26 mouse cellular contexts compared by ENCODE assay signal in genomic region chr9:110229112-110229511, GRCm38 (mm10). TPM values are rescaled to one million over a fixed set of nuclear protein-coding genes. Genes with fewer than 3 reads are reported as not detected.
A peak's percentile ranks its signal among the peaks of the same experiment; 100 is the strongest.
DNase-seq lines count a peak whose midpoint lies in the region; ATAC-seq and TF ChIP-seq lines count a peak whose summit lies in the region.
"Had no signal": no experiment of that assay in that cellular context is flagged by ENCODE, and none has a peak within 500 bp of the region (broad histone marks: within the 10 kb centered on the region; RNA-seq: fewer than 3 reads in every experiment).

No protein-coding gene starts in this region.

- H3K79me2 ChIP-seq in CH12.LX (replicated peaks; ENCODE audit: control insufficient read depth, extremely low read depth, insufficient read depth, poor library complexity, severe bottlenecking) = 0 out of 2 replicates have a peak, but pooled peaks cover 3% of the 10 kb centered on the region

- no peak for TF ChIP-seq CTCF in liver, postnatal 0 days (IDR thresholded peaks at IDR 0.05; ENCODE audit: low read depth)
- TF ChIP-seq CTCF in CH12.LX (conservative IDR thresholded peaks at IDR 0.05 in 1 of 2, IDR thresholded peaks at IDR 0.05 in 1 of 2; ENCODE audit: low read depth in 2 of 2, low read length in 2 of 2) = peak in 1 of 2 experiments; percentile 7; a peak in 1 of 4 replicates

- 0 out of 2 replicates have a peak overlapping the region, but pooled peaks have one; percentile 19 for H3K27ac ChIP-seq in hindbrain, embryonic 13.5 days
- no peak overlapping the region for H3K27ac ChIP-seq in hindbrain, embryonic 11.5 days (ENCODE audit: low read depth, low read length)
- H3K27ac ChIP-seq in liver, postnatal 0 days (ENCODE audit: low read depth) = peak overlapping the region; percentile 48; the same call in 1 of the 2 replicates
- H3K27ac ChIP-seq in liver, embryonic 12.5 days = no peak overlapping the region
- peak overlapping the region; percentile 94 for H3K27ac ChIP-seq in CH12.LX (ENCODE audit: insufficient read depth, low read depth)
- no peak overlapping the region for H3K27ac ChIP-seq in limb, embryonic 13.5 days
- H3K27ac ChIP-seq: embryonic facial prominence, embryonic 15.5 days; heart, adult 2 months; kidney, embryonic 15.5 days; stomach, embryonic 15.5 days had no signal

- no peak overlapping the region for H3K4me3 ChIP-seq in hindbrain, embryonic 13.5 days
- H3K4me3 ChIP-seq in hindbrain, embryonic 11.5 days (ENCODE audit: low read depth, low read length) = no peak overlapping the region
- H3K4me3 ChIP-seq in liver, postnatal 0 days (ENCODE audit: low read depth, low read length) = no peak overlapping the region
- H3K4me3 ChIP-seq in liver, embryonic 12.5 days = no peak overlapping the region
- H3K4me3 ChIP-seq in CH12.LX (replicated peaks in 1 of 3; ENCODE audit: low read depth in 2 of 3, low read length in 2 of 3, poor library complexity in 1 of 3) = no peak overlapping the region
- H3K4me3 ChIP-seq in limb, embryonic 13.5 days = no peak overlapping the region
- H3K4me3 ChIP-seq: embryonic facial prominence, embryonic 15.5 days; heart, adult 2 months; kidney, embryonic 15.5 days; midbrain, embryonic 12.5 days; myocyte; neural tube, embryonic 15.5 days; stomach, embryonic 15.5 days had no signal

- WGBS in hindbrain, embryonic 13.5 days = 91% methylated on average over 1 of the region's 1 CpGs
- WGBS in hindbrain, embryonic 11.5 days = 100% methylated on average over 1 of the region's 1 CpGs
- 68% methylated on average over 1 of the region's 1 CpGs for WGBS in liver, postnatal 0 days (ENCODE audit: insufficient replicate concordance)
- WGBS in liver, embryonic 12.5 days (ENCODE audit: insufficient replicate concordance) = 100% methylated on average over 1 of the region's 1 CpGs
- 100% methylated on average over 1 of the region's 1 CpGs for WGBS in limb, embryonic 13.5 days

- dilution Hi-C loops in CH12.LX (cut with MboI; ENCODE audit: extremely low pct_ligation_motif_present, extremely low pct_unique_long_range_greater_than_20kb, low sequenced_read_pairs) = no loop called here

- no peak; the same call in 1 of the 2 replicates for TF ChIP-seq RAD21 in CH12.LX (IDR thresholded peaks at IDR 0.05; ENCODE audit: low read depth, low read length)

- TF ChIP-seq POLR2A in CH12.LX (IDR thresholded peaks at IDR 0.05; ENCODE audit: low read depth, low read length) = no peak; the same call in 1 of the 2 replicates

- H3K27me3 ChIP-seq in hindbrain, embryonic 13.5 days = no peaks in the 10 kb centered on the region
- H3K27me3 ChIP-seq in hindbrain, embryonic 11.5 days (ENCODE audit: control insufficient read depth, insufficient read depth, low read length) = no peaks in the 10 kb centered on the region
- no peaks in the 10 kb centered on the region for H3K27me3 ChIP-seq in liver, postnatal 0 days (ENCODE audit: insufficient read depth, low read length)
- no peaks in the 10 kb centered on the region for H3K27me3 ChIP-seq in liver, embryonic 12.5 days (replicated peaks)
- no peaks in the 10 kb centered on the region for H3K27me3 ChIP-seq in CH12.LX (replicated peaks)
- H3K27me3 ChIP-seq in limb, embryonic 13.5 days = no peaks in the 10 kb centered on the region
- H3K27me3 ChIP-seq: embryonic facial prominence, embryonic 15.5 days; kidney, embryonic 15.5 days; midbrain, embryonic 12.5 days; neural tube, embryonic 15.5 days; Patski; stomach, embryonic 15.5 days had no signal

- in situ Hi-C loops in CH12.LX (cut with MboI; ENCODE audit: low pct_ligation_motif_present, low pct_unique_long_range_greater_than_20kb, low sequenced_read_pairs) = no loop called here

- no peak for TF ChIP-seq EP300 in liver, postnatal 0 days (IDR thresholded peaks at IDR 0.05; ENCODE audit: low read depth)
- TF ChIP-seq EP300 in CH12.LX (IDR thresholded peaks at IDR 0.05; ENCODE audit: low read length) = peak; percentile 71

- no peak for DNase-seq in hindbrain, embryonic 11.5 days (ENCODE audit: low spot score)
- no peak for DNase-seq in liver, postnatal 0 days
- peak; percentile 77 for DNase-seq in CH12.LX (ENCODE audit: extremely low read depth)
- no peak for DNase-seq in adrenal gland, postnatal 25 days
- DNase-seq: adrenal gland, adult 2 months; gastrocnemius, postnatal 25 days; heart, adult 2 months; kidney, adult 11 months; kidney, postnatal 36 days; left cerebral cortex, postnatal 4 days; thymus, adult 18-20 months; thymus, postnatal 36 days had no signal

- H3K9me3 ChIP-seq in hindbrain, embryonic 13.5 days = no peaks in the 10 kb centered on the region
- H3K9me3 ChIP-seq in hindbrain, embryonic 11.5 days (ENCODE audit: control insufficient read depth, low read length) = no peaks in the 10 kb centered on the region
- H3K9me3 ChIP-seq in liver, postnatal 0 days (ENCODE audit: low read length) = no peaks in the 10 kb centered on the region
- H3K9me3 ChIP-seq in liver, embryonic 12.5 days (replicated peaks) = no peaks in the 10 kb centered on the region
- no peaks in the 10 kb centered on the region for H3K9me3 ChIP-seq in CH12.LX (replicated peaks; ENCODE audit: low read length)
- H3K9me3 ChIP-seq in limb, embryonic 13.5 days = no peaks in the 10 kb centered on the region
- H3K9me3 ChIP-seq: embryonic facial prominence, embryonic 15.5 days; G1E; kidney, embryonic 15.5 days; midbrain, embryonic 12.5 days; neural tube, embryonic 15.5 days; stomach, embryonic 15.5 days had no signal

- no peak overlapping the region for H3K4me2 ChIP-seq in hindbrain, embryonic 13.5 days
- no peak overlapping the region for H3K4me2 ChIP-seq in hindbrain, embryonic 11.5 days (replicated peaks; ENCODE audit: low read depth, low read length)
- H3K4me2 ChIP-seq in liver, postnatal 0 days (ENCODE audit: low read depth, low read length) = peak overlapping the region; percentile 19; the same call in 1 of the 2 replicates
- no peak overlapping the region for H3K4me2 ChIP-seq in liver, embryonic 12.5 days
- peak overlapping the region; percentile 67 for H3K4me2 ChIP-seq in CH12.LX (ENCODE audit: insufficient read depth, low read depth, poor library complexity, severe bottlenecking)
- H3K4me2 ChIP-seq in limb, embryonic 13.5 days (replicated peaks) = no peak overlapping the region
- H3K4me2 ChIP-seq: embryonic facial prominence, embryonic 15.5 days; kidney, embryonic 15.5 days; liver, embryonic 11.5 days; midbrain, embryonic 12.5 days; neural tube, embryonic 15.5 days; stomach, embryonic 15.5 days had no signal

- no peak for ATAC-seq in hindbrain, embryonic 13.5 days (ENCODE audit: low FRiP score)
- ATAC-seq in hindbrain, embryonic 11.5 days (ENCODE audit: low FRiP score) = no peak
- no peak for ATAC-seq in liver, postnatal 0 days
- no peak for ATAC-seq in liver, embryonic 12.5 days
- ATAC-seq in limb, embryonic 13.5 days (ENCODE audit: low FRiP score, low read depth) = 0 out of 2 replicates have a peak, but pooled peaks have one; percentile 28
- ATAC-seq in megakaryocyte-erythroid progenitor cell, adult 5-6 weeks (replicated peaks; ENCODE audit: low FRiP score, low TSS enrichment, poor library complexity, severe bottlenecking) = no peak
- ATAC-seq: forebrain, embryonic 16.5 days; Patski had no signal

- no peaks in the 10 kb centered on the region for H3K4me1 ChIP-seq in hindbrain, embryonic 13.5 days (replicated peaks)
- no peaks in the 10 kb centered on the region for H3K4me1 ChIP-seq in hindbrain, embryonic 11.5 days (replicated peaks; ENCODE audit: control insufficient read depth, insufficient read depth, low read length)
- H3K4me1 ChIP-seq in liver, postnatal 0 days (ENCODE audit: insufficient read depth) = no peaks in the 10 kb centered on the region; the same call in 1 of the 2 replicates
- H3K4me1 ChIP-seq in liver, embryonic 12.5 days = no peaks in the 10 kb centered on the region
- H3K4me1 ChIP-seq in CH12.LX (ENCODE audit: control insufficient read depth in 1 of 2, insufficient read depth in 2 of 2) = peaks cover 24 to 50% of the 10 kb centered on the region in 2 experiments
- 0 out of 2 replicates have a peak, but pooled peaks cover 5% of the 10 kb centered on the region for H3K4me1 ChIP-seq in limb, embryonic 13.5 days
- H3K4me1 ChIP-seq: embryonic facial prominence, embryonic 15.5 days; kidney, embryonic 15.5 days; midbrain, embryonic 12.5 days; neural tube, embryonic 15.5 days; stomach, embryonic 15.5 days had no signal

- no peak overlapping the region for H3K9ac ChIP-seq in hindbrain, embryonic 13.5 days
- H3K9ac ChIP-seq in hindbrain, embryonic 11.5 days (ENCODE audit: low read depth, low read length) = no peak overlapping the region
- no peak overlapping the region for H3K9ac ChIP-seq in liver, postnatal 0 days (replicated peaks)
- H3K9ac ChIP-seq in liver, embryonic 12.5 days = no peak overlapping the region
- peak overlapping the region; percentile 41 for H3K9ac ChIP-seq in CH12.LX (ENCODE audit: insufficient read depth, low read depth)
- no peak overlapping the region for H3K9ac ChIP-seq in limb, embryonic 13.5 days
- H3K9ac ChIP-seq: embryonic facial prominence, embryonic 15.5 days; kidney, embryonic 15.5 days; midbrain, embryonic 12.5 days; neural tube, embryonic 15.5 days; stomach, embryonic 15.5 days had no signal

- H3K36me3 ChIP-seq in hindbrain, embryonic 13.5 days = peaks cover 86% of the 10 kb centered on the region
- H3K36me3 ChIP-seq in hindbrain, embryonic 11.5 days (ENCODE audit: control insufficient read depth, insufficient read depth, low read length) = no peaks in the 10 kb centered on the region
- H3K36me3 ChIP-seq in liver, postnatal 0 days (replicated peaks; ENCODE audit: insufficient read depth, low read length) = peaks cover 25% of the 10 kb centered on the region
- peaks cover 83% of the 10 kb centered on the region for H3K36me3 ChIP-seq in liver, embryonic 12.5 days
- peaks cover 30 to 68% of the 10 kb centered on the region in 2 experiments for H3K36me3 ChIP-seq in CH12.LX (replicated peaks in 1 of 2; ENCODE audit: control insufficient read depth in 1 of 2, insufficient read depth in 1 of 2, low read length in 1 of 2)
- H3K36me3 ChIP-seq in limb, embryonic 13.5 days = peaks cover 90% of the 10 kb centered on the region

TF ChIP-seq in CH12.LX, 34 proteins besides CTCF, POLR2A, EP300 and RAD21 (continues in another document):
- peak; percentile 13; the same call in 1 of the 2 replicates for TF ChIP-seq MEF2A (IDR thresholded peaks at IDR 0.05; ENCODE audit: borderline replicate concordance, low read depth, low read length)

RNA-seq across cellular contexts. Expression of gene Cspg5, which starts 14.5 kb away (rescaled TPM):
- 71.6 and 72.6 TPM in 2 replicates for polyA plus RNA-seq in hindbrain, embryonic 13.5 days (2015; fragmentation: Nextera tagmentation; extraction: Ambion mirVana)
- polyA plus RNA-seq in hindbrain, embryonic 11.5 days (2014; fragmentation: Nextera tagmentation; extraction: Ambion mirVana) = 12.6 and 15.0 TPM in 2 replicates
- 0.31 and 0.41 TPM in 2 replicates for polyA plus RNA-seq in liver, postnatal 0 days (2015; fragmentation: Nextera tagmentation; extraction: Ambion mirVana)
- 0.19 and 0.31 TPM in 2 replicates for polyA plus RNA-seq in liver, embryonic 12.5 days (2016; fragmentation: Nextera tagmentation; extraction: Ambion mirVana)
- total RNA-seq in CH12.LX (2012; rRNA removed) = 0.72 and 0.76 TPM in 2 replicates
- 0.36 and 0.40 TPM in 2 replicates for total RNA-seq in CH12.LX (2014; rRNA removed)
- polyA plus RNA-seq in CH12.LX (2012; ENCODE audit: insufficient read length, low read depth) = 0.49 and 0.97 TPM in 2 replicates
- 3.7 and 4.5 TPM in 2 replicates for polyA plus RNA-seq in limb, embryonic 13.5 days (2015; fragmentation: Nextera tagmentation; extraction: Ambion mirVana)
- 0.42 and 1.7 TPM in 2 replicates for total RNA-seq in megakaryocyte-erythroid progenitor cell, adult 5-6 weeks (2014; fragmentation: Nextera tagmentation)
- 0.27 and 0.33 TPM in 2 replicates for total RNA-seq in megakaryocyte-erythroid progenitor cell, adult 5-6 weeks (2017)
- 23.1 and 26.6 TPM in 2 replicates for total RNA-seq in adrenal gland, postnatal 25 days (2021)

Comparison
In these comparisons a context has a peak if more than half of its experiments do, and no peak if none do; other contexts are left out.
1. H3K27ac ChIP-seq: peak in hindbrain, embryonic 13.5 days (single experiment), liver, postnatal 0 days (single experiment) and CH12.LX (single experiment); none in hindbrain, embryonic 11.5 days (single experiment), liver, embryonic 12.5 days (single experiment) and limb, embryonic 13.5 days (single experiment).
2. H3K4me2 ChIP-seq: peak in liver, postnatal 0 days (single experiment) and CH12.LX (single experiment); none in hindbrain, embryonic 13.5 days (single experiment), hindbrain, embryonic 11.5 days (single experiment), liver, embryonic 12.5 days (single experiment) and limb, embryonic 13.5 days (single experiment).